Mouse (Mus musculus): ENCODE data around the gene Noxa1. TPM values are rescaled to one million over a fixed set of nuclear protein-coding genes. Genes with fewer than 3 reads are reported as not detected.

Gene Noxa1
- total RNA-seq (2023) = not detected

GRCm38 (mm10) chr2:25095109-25095850, at the start of gene Noxa1:
Noxa1 (minus strand) TSS chr2:25095149.

GRCm38 (mm10) chr2:25080076-25080475, 14.9 kb downstream of the Noxa1 start, which contains the start of gene Entpd8:
Entpd8 (plus strand) TSS chr2:25080304.

DNA sequence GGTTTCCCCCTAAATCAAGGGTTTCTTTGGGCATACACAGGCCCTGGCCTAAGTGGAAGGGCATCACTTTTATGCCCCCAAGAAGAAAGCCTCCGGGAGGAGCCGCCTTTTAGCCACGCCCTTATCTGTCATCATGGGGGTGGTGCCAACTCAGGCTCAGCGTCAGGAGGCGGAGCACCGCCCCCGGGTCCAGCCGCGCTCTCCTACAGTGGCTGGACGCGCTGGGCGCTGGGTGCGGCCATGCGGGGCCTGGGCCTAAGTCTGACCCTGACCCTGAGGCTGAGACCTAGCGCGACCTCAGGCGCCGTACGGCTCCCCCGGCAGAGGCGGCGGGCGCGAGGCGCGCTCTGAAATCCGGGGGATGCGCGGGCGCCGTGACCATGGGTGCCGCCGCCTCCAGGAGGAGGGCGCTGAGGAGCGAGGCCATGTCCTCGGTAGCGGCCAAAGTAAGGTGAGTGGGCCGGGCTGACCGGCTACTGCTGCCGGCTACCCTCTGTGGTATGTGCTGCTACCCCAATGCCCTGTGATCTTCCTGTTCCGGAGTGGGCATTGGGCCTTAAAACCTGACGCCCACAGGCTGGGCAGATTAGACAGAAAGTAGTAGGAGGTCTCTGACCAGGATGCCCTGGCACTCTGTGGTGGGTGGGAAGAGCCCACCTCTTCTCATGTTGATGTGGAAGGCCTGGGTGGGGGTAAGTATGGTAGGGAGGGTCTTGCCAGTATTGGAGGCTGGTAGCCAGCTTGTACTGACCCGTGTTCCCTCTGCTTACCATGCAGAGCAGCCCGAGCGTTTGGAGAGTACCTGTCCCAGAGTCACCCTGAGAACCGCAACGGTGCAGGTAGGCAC, 40.5 kb downstream of the Noxa1 start, which contains the start of gene Nsmf:
TSS of gene Nsmf (plus strand) at position 135 of the 847 bp plus-strand sequence.

Other genes starting within 250 kb of the Noxa1 start
- gene Ehmt1, start 175.5 kb downstream of the Noxa1 start, total RNA-seq (2023) = 114 TPM
- 137 TPM for gene Arrdc1, start 159.9 kb downstream of the Noxa1 start, total RNA-seq (2023)
- gene Zmynd19, start 145.4 kb downstream of the Noxa1 start, total RNA-seq (2023) = 18.7 TPM
- gene Dph7, start 132.7 kb downstream of the Noxa1 start, total RNA-seq (2023) = 21.8 TPM
- gene Mrpl41, start 120.1 kb downstream of the Noxa1 start, total RNA-seq (2023) = 25.1 TPM
- 159 TPM for gene Pnpla7, start 119.1 kb downstream of the Noxa1 start, total RNA-seq (2023)
- 22.7 TPM for gene Nsmf, start 40.8 kb downstream of the Noxa1 start, total RNA-seq (2023)
- not detected for gene Entpd8, start 14.8 kb downstream of the Noxa1 start, total RNA-seq (2023)
- gene Nrarp, start 85.6 kb upstream of the Noxa1 start, total RNA-seq (2023) = 3.3 TPM
- gene Tor4a, start 101.7 kb upstream of the Noxa1 start, total RNA-seq (2023) = 25.9 TPM
- 68.2 TPM for gene Nelfb, start 116.3 kb upstream of the Noxa1 start, total RNA-seq (2023)
- gene Stpg3, start 119.5 kb upstream of the Noxa1 start, total RNA-seq (2023) = not detected
- gene Fam166a, start 123.6 kb upstream of the Noxa1 start, total RNA-seq (2023) = not detected
- 105 TPM for gene Tubb4b, start 129.6 kb upstream of the Noxa1 start, total RNA-seq (2023)
- gene Slc34a3, start 139.2 kb upstream of the Noxa1 start, total RNA-seq (2023) = not detected
- gene Rnf224, start 141.6 kb upstream of the Noxa1 start, total RNA-seq (2023) = not detected
- not detected for gene Rnf208, start 147.1 kb upstream of the Noxa1 start, total RNA-seq (2023)
- not detected for gene Cysrt1, start 147.3 kb upstream of the Noxa1 start, total RNA-seq (2023)
- gene AL732309.1, start 151.7 kb upstream of the Noxa1 start, total RNA-seq (2023) = 11.0 TPM
- 20.6 TPM for gene Tmem203, start 160.3 kb upstream of the Noxa1 start, total RNA-seq (2023)
- gene Tprn, start 167.5 kb upstream of the Noxa1 start, total RNA-seq (2023) = 20.0 TPM
- 39.1 TPM for gene Ssna1, start 177.3 kb upstream of the Noxa1 start, total RNA-seq (2023)
- gene Anapc2, start 177.3 kb upstream of the Noxa1 start, total RNA-seq (2023) = 92.6 TPM
- not detected for gene Tmem210, start 193.0 kb upstream of the Noxa1 start, total RNA-seq (2023)
- gene Lrrc26, start 194.8 kb upstream of the Noxa1 start, total RNA-seq (2023) = not detected
- not detected for gene Grin1, start 224.0 kb upstream of the Noxa1 start, total RNA-seq (2023)
- gene Man1b1, start 237.2 kb upstream of the Noxa1 start, total RNA-seq (2023) = 34.4 TPM

Measured in CD8-positive naive resting alpha-beta T cell, adult 57 days (primary cell).